Mouse (Mus musculus) intestine, embryonic 15.5 days (tissue): ENCODE data around the gene Cd63. TPM values are rescaled to one million over a fixed set of nuclear protein-coding genes. Genes with fewer than 3 reads are reported as not detected.

ENCODE experiments used
- ATAC-seq: fragments of 200-750 bp; cut with Nextera tagmentation; 2 replicates; pipeline ENCODE4 v1.8.0; 2017; ENCODE audit warnings: moderate TSS enrichment, moderate library complexity
- H3K27ac ChIP-seq: fragments of 300-500 bp; sonication (generic); 2 replicates; pipeline ENCODE4 v1.5.1; 2015; ENCODE audit warnings: mild to moderate bottlenecking, inconsistent platforms
- H3K27me3 ChIP-seq: fragments of 300-500 bp; sonication (generic); replicated peaks from 2 replicates; pipeline ENCODE4 v1.6.1; 2015; ENCODE audit warnings: inconsistent platforms
- H3K36me3 ChIP-seq: fragments of 300-500 bp; sonication (generic); 2 replicates; pipeline ENCODE4 v1.6.1; 2015; ENCODE audit warnings: inconsistent platforms
- H3K4me1 ChIP-seq: fragments of 300-500 bp; sonication (generic); replicated peaks from 2 replicates; pipeline ENCODE4 v1.6.1; 2015; ENCODE audit warnings: inconsistent platforms
- H3K4me2 ChIP-seq: fragments of 300-500 bp; sonication (generic); replicated peaks from 2 replicates; pipeline ENCODE4 v1.6.1; 2015; ENCODE audit warnings: mild to moderate bottlenecking, inconsistent platforms
- H3K4me3 ChIP-seq: fragments of 300-500 bp; sonication (generic); replicated peaks from 2 replicates; pipeline ENCODE4 v1.5.1; 2015; ENCODE audit warnings: inconsistent platforms
- H3K9ac ChIP-seq: fragments of 300-500 bp; sonication (generic); 2 replicates; pipeline ENCODE4 v1.6.1; 2015; ENCODE audit warnings: inconsistent platforms
- H3K9me3 ChIP-seq: fragments of 300-500 bp; sonication (generic); 2 replicates; pipeline ENCODE4 v1.6.1; 2016; ENCODE audit warnings: inconsistent platforms
- WGBS: fragments of 180-500 bp; shearing (Covaris S2); methylation state at CpG from one replicate; pipeline ENCODE4 v1.1.7; 2015; 5-methylcytosine and 5-hydroxymethylcytosine counted together
- polyA plus RNA-seq: library from polyadenylated mRNA; unstranded; fragments of >200 nt; fragmentation: Nextera tagmentation; extraction: Ambion mirVana; gene quantifications from 2 replicates; pipeline ENCODE4 v1.2.1, GENCODE M21; 2015

The Cd63 gene
- polyA plus RNA-seq, 1 experiment from 2014 or later, result 708 TPM

- 62% methylated on average over 7 of the region's 7 CpGs for WGBS
- Histone ChIP-seq H3K4me2 (no peak overlapping the region), H3K4me1 (peaks cover 10% of the 10 kb centered on the region), H3K36me3 (no peaks in the 10 kb centered on the region), H3K27me3 (peaks cover 46% of the 10 kb centered on the region), H3K9ac (no peak overlapping the region), H3K9me3 (no peaks in the 10 kb centered on the region), H3K27ac (no peak overlapping the region), H3K4me3 (no peak overlapping the region)
- ATAC-seq, result no peak
Observed at GRCm38 (mm10) chr10:128934997-128935787, 34.4 kb downstream of the Cd63 start.

- no peak overlapping the region for H3K27ac ChIP-seq
- no peaks in the 10 kb centered on the region for H3K9me3 ChIP-seq
- ATAC-seq, result no peak
- H3K36me3 ChIP-seq, result no peaks in the 10 kb centered on the region
- no peak overlapping the region for H3K9ac ChIP-seq
- H3K4me2 ChIP-seq, result no peak overlapping the region
- peaks cover 46% of the 10 kb centered on the region for H3K27me3 ChIP-seq
- peaks cover 10% of the 10 kb centered on the region for H3K4me1 ChIP-seq
- 76% methylated on average over 8 of the region's 8 CpGs for WGBS
- no peak overlapping the region for H3K4me3 ChIP-seq
Observed at GRCm38 (mm10) chr10:128935826-128936440, 35.1 kb downstream of the Cd63 start.

GRCm38 (mm10) chr10:128937756-128938390, 37.1 kb downstream of the Cd63 start:
- 75% methylated on average over 12 of the region's 12 CpGs for WGBS
- Histone ChIP-seq H3K4me3 (no peak overlapping the region), H3K27me3 (peaks cover 30% of the 10 kb centered on the region), H3K4me2 (no peak overlapping the region), H3K4me1 (peaks cover 10% of the 10 kb centered on the region), H3K36me3 (no peaks in the 10 kb centered on the region), H3K27ac (no peak overlapping the region), H3K9me3 (no peaks in the 10 kb centered on the region), H3K9ac (no peak overlapping the region)
- ATAC-seq, result no peak

- no peaks in the 10 kb centered on the region for H3K36me3 ChIP-seq
- WGBS, result 84% methylated on average over 9 of the region's 9 CpGs
- H3K9me3 ChIP-seq, result no peaks in the 10 kb centered on the region
- H3K27ac ChIP-seq, result no peak overlapping the region
- no peak for ATAC-seq
- H3K4me1 ChIP-seq, result peaks cover 7% of the 10 kb centered on the region
- no peak overlapping the region for H3K9ac ChIP-seq
- no peak overlapping the region for H3K4me3 ChIP-seq
- no peak overlapping the region for H3K4me2 ChIP-seq
- H3K27me3 ChIP-seq, result peaks cover 24% of the 10 kb centered on the region
Observed at GRCm38 (mm10) chr10:128938457-128938856, 37.7 kb downstream of the Cd63 start.

DNA sequence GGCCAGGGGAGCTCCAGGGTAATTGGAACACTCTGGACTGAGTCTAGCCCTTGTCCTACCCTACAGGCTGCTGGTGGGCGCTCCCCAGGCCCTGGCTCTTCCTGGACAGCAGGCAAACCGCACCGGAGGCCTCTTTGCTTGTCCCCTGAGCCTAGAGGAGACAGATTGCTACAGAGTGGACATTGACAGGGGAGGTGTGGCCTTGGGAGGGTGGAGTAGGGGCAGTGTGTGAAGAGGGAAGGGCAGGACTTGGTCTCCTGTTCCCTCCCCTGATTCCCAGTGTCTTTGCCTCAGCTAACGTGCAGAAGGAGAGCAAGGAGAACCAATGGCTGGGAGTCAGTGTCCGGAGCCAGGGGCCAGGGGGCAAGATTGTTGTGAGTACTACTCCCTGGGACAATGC, 38.2 kb downstream of the Cd63 start:
- no peak overlapping the region for H3K27ac ChIP-seq
- no peaks in the 10 kb centered on the region for H3K9me3 ChIP-seq
- 0 out of 2 replicates have a peak, but pooled peaks have one; percentile 27 for ATAC-seq
- no peak overlapping the region for H3K4me3 ChIP-seq
- peaks cover 19% of the 10 kb centered on the region for H3K27me3 ChIP-seq
- no peak overlapping the region for H3K9ac ChIP-seq
- H3K36me3 ChIP-seq, result no peaks in the 10 kb centered on the region
- H3K4me1 ChIP-seq, result peaks cover 3% of the 10 kb centered on the region; the same call in 1 of the 2 replicates
- H3K4me2 ChIP-seq, result no peak overlapping the region
- WGBS, result 44% methylated on average over 5 of the region's 5 CpGs

DNA sequence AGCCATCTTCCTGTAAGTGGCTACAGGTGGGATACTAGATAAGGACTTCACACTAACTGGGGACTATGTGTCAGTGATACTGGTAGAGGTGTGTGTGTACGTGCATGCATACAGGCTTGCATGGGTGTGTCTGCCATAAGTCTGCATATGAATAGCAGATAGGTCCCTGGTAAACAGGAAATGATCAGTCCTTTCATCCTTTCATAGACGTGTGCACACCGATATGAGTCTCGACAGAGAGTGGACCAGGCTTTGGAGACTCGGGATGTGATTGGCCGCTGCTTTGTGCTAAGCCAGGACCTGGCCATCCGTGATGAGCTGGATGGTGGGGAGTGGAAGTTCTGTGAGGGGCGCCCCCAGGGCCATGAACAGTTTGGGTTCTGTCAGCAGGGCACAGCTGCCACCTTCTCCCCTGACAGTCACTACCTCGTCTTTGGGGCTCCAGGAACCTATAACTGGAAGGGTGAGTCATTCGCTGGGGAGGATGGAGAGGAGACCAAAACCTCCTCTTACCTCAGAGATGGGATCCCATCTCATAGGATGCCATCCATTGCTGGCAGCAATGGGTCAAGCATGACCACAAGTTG, 39.8 kb downstream of the Cd63 start:
- 78% methylated on average over 10 of the region's 10 CpGs for WGBS

GRCm38 (mm10) chr10:128945675-128946074, 44.9 kb downstream of the Cd63 start:
- H3K36me3 ChIP-seq, result no peaks in the 10 kb centered on the region
- no peak overlapping the region for H3K27ac ChIP-seq
- H3K4me1 ChIP-seq, result no peaks in the 10 kb centered on the region
- H3K27me3 ChIP-seq, result no peaks in the 10 kb centered on the region
- no peaks in the 10 kb centered on the region for H3K9me3 ChIP-seq
- no peak for ATAC-seq
- no peak overlapping the region for H3K9ac ChIP-seq
- 27% methylated on average over 3 of the region's 3 CpGs for WGBS
- no peak overlapping the region for H3K4me3 ChIP-seq
- H3K4me2 ChIP-seq, result no peak overlapping the region

More for the DNA sequence above, 39.8 kb downstream of the Cd63 start:
- Histone ChIP-seq H3K27ac (no peak overlapping the region), H3K4me2 (no peak overlapping the region), H3K4me3 (no peak overlapping the region), H3K4me1 (no peaks in the 10 kb centered on the region), H3K36me3 (no peaks in the 10 kb centered on the region), H3K9ac (no peak overlapping the region), H3K9me3 (no peaks in the 10 kb centered on the region), H3K27me3 (peaks cover 7% of the 10 kb centered on the region; the same call in 1 of the 2 replicates)
- ATAC-seq, result no peak

DNA sequence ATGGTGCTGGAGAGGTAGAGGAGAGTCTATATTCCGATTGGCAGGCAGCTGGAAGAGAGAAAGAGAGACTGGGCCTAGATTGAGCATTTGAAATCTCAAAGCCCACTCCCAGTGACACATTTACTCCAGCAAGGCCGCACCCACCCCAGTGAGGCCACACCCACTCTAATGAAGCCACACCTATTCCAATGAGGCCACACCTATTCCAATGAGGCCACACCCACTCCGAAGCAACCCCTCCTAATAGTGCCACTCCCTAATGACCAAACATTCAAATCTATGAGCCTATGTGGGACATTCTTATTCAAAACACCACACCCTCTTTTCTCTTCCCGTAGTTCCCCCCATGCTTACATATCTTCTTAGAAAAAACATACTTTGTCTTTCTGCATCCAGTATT, 46.7 kb downstream of the Cd63 start:
- ATAC-seq, result no peak

GRCm38 (mm10) chr10:128950208-128950887, 49.6 kb downstream of the Cd63 start:
- 58% methylated on average over 16 of the region's 16 CpGs for WGBS
- no peak overlapping the region for H3K27ac ChIP-seq
- H3K9ac ChIP-seq, result no peak overlapping the region
- no peaks in the 10 kb centered on the region for H3K9me3 ChIP-seq
- H3K27me3 ChIP-seq, result no peaks in the 10 kb centered on the region
- ATAC-seq, result peak; percentile 36; the same call in 1 of the 2 replicates
- no peak overlapping the region for H3K4me3 ChIP-seq
- H3K36me3 ChIP-seq, result no peaks in the 10 kb centered on the region
- no peak overlapping the region for H3K4me2 ChIP-seq
- H3K4me1 ChIP-seq, result no peaks in the 10 kb centered on the region

More for the DNA sequence above, 46.7 kb downstream of the Cd63 start:
- Histone ChIP-seq H3K9ac (no peak overlapping the region), H3K4me1 (no peaks in the 10 kb centered on the region), H3K36me3 (no peaks in the 10 kb centered on the region), H3K27me3 (no peaks in the 10 kb centered on the region), H3K4me2 (no peak overlapping the region), H3K27ac (no peak overlapping the region), H3K9me3 (no peaks in the 10 kb centered on the region), H3K4me3 (no peak overlapping the region)
- 85% methylated on average over 4 of the region's 4 CpGs for WGBS

DNA sequence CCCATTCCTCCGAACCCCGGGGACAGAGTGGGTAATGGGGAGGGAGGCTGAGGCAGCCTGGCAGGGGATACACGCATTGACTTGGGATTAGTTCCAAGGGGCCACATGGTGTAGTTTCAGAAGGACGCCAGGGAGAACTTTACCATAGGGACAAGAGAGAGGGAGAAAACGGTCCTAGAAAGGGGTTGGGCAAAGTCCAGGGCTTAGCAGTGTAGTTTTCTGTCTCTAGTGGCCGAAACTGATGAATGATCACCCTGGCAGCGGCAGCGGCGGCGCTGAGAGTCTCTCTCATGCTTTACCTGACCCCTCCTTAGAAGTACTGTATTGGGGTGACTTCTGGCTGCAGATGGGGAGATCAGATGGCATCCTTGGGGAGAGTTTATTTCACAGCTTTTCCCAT, 57.6 kb downstream of the Cd63 start:
- Histone ChIP-seq H3K27ac (no peak overlapping the region), H3K4me2 (no peak overlapping the region), H3K4me1 (peaks cover 6% of the 10 kb centered on the region; the same call in 1 of the 2 replicates), H3K9ac (no peak overlapping the region), H3K9me3 (no peaks in the 10 kb centered on the region), H3K27me3 (no peaks in the 10 kb centered on the region), H3K36me3 (no peaks in the 10 kb centered on the region), H3K4me3 (no peak overlapping the region)
- ATAC-seq, result no peak
- 77% methylated on average over 10 of the region's 10 CpGs for WGBS

DNA sequence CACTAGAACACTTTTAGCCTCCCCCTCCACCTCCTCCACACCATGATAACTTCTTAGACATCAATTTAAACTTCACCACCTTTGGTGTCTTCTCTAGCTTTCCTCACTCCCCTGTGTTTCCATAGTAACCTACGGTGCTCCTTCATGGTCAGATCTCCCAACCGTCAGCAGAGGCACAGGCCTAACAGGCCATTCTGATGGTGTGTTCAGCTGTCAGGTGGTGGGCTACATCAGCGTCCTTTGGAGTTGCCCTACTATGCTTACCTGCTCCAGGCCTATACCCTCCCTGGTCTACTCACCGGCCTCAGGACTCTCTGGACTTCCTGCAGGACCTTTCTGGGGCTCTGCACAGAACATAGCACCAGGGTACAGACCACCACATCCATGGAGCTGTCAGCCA, 59.4 kb downstream of the Cd63 start:
- no peak overlapping the region for H3K9ac ChIP-seq
- WGBS, result 84% methylated on average over 4 of the region's 4 CpGs
- 0 out of 2 replicates have a peak, but pooled peaks have one; percentile 6 for ATAC-seq
- peak overlapping the region; percentile 37; the same call in 1 of the 2 replicates for H3K4me2 ChIP-seq
- 0 out of 2 replicates have a peak overlapping the region, but pooled peaks have one; percentile 59 for H3K27ac ChIP-seq
- H3K4me1 ChIP-seq, result peaks cover 6% of the 10 kb centered on the region; the same call in 1 of the 2 replicates
- H3K27me3 ChIP-seq, result no peaks in the 10 kb centered on the region
- H3K4me3 ChIP-seq, result no peak overlapping the region
- H3K9me3 ChIP-seq, result no peaks in the 10 kb centered on the region
- H3K36me3 ChIP-seq, result no peaks in the 10 kb centered on the region
